Comparison of ENCODE assay signal across 23 mouse cellular contexts in genomic region chr15:8208362-8208761, GRCm38 (mm10).
"Had no signal": no experiment of that assay in that cellular context is flagged by ENCODE, and none has a peak within 500 bp of the region (broad histone marks: within the 10 kb centered on the region; RNA-seq: fewer than 3 reads in every experiment).

No protein-coding gene starts in this region.

- H3K27me3 ChIP-seq: heart, embryonic 13.5 days; heart, embryonic 15.5 days; hindbrain, embryonic 13.5 days; hindbrain, embryonic 15.5 days; limb, embryonic 13.5 days; limb, embryonic 15.5 days; liver, embryonic 12.5 days had no signal

- DNase-seq: gastrocnemius, adult 2 months; gastrocnemius, postnatal 10 days; gastrocnemius, postnatal 25 days; heart, adult 2 months; heart, postnatal 14 days; heart, postnatal 4 days; kidney, adult 11 months; kidney, adult 2 months; kidney, postnatal 10 days; kidney, postnatal 36 days; layer of hippocampus, adult 9-11 months; layer of hippocampus, postnatal 36 days; left cerebral cortex, postnatal 4 days had no signal

- H3K27ac ChIP-seq: gastrocnemius, adult 2 months; heart, adult 2 months; heart, embryonic 13.5 days; heart, embryonic 15.5 days; hindbrain, embryonic 13.5 days; hindbrain, embryonic 15.5 days; hindbrain, postnatal 0 days; limb, embryonic 13.5 days; limb, embryonic 15.5 days; liver, embryonic 12.5 days; liver, embryonic 14.5 days had no signal

- H3K4me3 ChIP-seq: gastrocnemius, adult 2 months; heart, adult 2 months; heart, embryonic 13.5 days; heart, embryonic 15.5 days; hindbrain, embryonic 13.5 days; hindbrain, embryonic 15.5 days; limb, embryonic 13.5 days; limb, embryonic 15.5 days; liver, embryonic 12.5 days had no signal

- H3K9me3 ChIP-seq: heart, embryonic 13.5 days; heart, embryonic 15.5 days; hindbrain, embryonic 13.5 days; hindbrain, embryonic 15.5 days; limb, embryonic 13.5 days; limb, embryonic 15.5 days; liver, embryonic 12.5 days had no signal

- ATAC-seq: hindbrain, postnatal 0 days; intestine, embryonic 16.5 days; liver, embryonic 12.5 days had no signal

- H3K4me1 ChIP-seq: heart, embryonic 13.5 days; heart, embryonic 15.5 days; hindbrain, embryonic 13.5 days; hindbrain, embryonic 15.5 days; limb, embryonic 13.5 days; limb, embryonic 15.5 days; liver, embryonic 12.5 days had no signal
